Mouse (Mus musculus) E14TG2a.4 (cell line): ENCODE measurements at regions not wholly inside any gene's neighbourhood (a gene's known extent, or its start where the extent isn't known, plus 50 kb on each side); places are given as distances from the start of the nearest gene placed in this dataset.

Experiments used
- H3K27me3 ChIP-seq: 2 replicates; pipeline ENCODE4 v1.6.1; 2014; ENCODE audit warnings: low read length, control low read depth; ENCODE audit not compliant: insufficient read depth
- H3K36me3 ChIP-seq: 2 replicates; pipeline ENCODE4 v1.6.1; 2014; ENCODE audit warnings: low read length, control low read depth; ENCODE audit not compliant: insufficient read depth
- H3K4me1 ChIP-seq: replicated peaks from 2 replicates; pipeline ENCODE4 v1.6.1; 2014; ENCODE audit warnings: low read depth, low read length, control low read depth
- H3K4me3 ChIP-seq: replicated peaks from 2 replicates; pipeline ENCODE4 v1.5.1; 2014; ENCODE audit warnings: mild to moderate bottlenecking, low read length
- H3K9me3 ChIP-seq: 2 replicates; pipeline ENCODE4 v1.6.1; 2014; ENCODE audit warnings: low read length, control low read depth
- CTCF ChIP-seq: conservative IDR thresholded peaks from 2 replicates; pipeline ENCODE4 v1.5.1; 2014; ENCODE audit warnings: low read length
- NANOG ChIP-seq: IDR thresholded peaks from 2 replicates; pipeline ENCODE4 v1.6.1; 2014; ENCODE audit warnings: borderline replicate concordance, low read length, mixed read lengths
- POU5F1 ChIP-seq: IDR thresholded peaks from 2 replicates; pipeline ENCODE4 v1.6.1; 2014; ENCODE audit warnings: low read length, borderline replicate concordance

DNA sequence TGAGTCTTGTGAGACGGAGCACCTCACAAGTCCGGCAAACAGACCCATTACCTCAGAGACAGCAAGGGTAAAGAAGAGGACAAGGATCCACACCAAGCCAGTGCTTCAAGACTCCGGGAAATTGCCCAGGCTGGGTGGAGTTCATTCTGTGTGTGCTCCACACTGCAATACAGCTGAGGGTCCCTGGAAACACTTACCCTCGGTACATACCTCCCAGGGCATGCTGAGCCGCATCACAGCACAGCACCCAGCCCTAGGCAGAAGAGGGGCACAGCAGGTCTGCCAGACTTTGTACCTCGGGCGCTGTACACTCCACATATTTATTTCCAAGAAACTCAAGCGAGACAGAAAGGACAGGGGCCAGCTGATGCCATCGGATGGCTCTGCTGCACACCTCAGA is 54.5 kb upstream of the Cmc1 start:
- no peaks in the 10 kb centered on the region for H3K4me1 ChIP-seq
- no peaks in the 10 kb centered on the region for H3K27me3 ChIP-seq
- no peak overlapping the region for H3K4me3 ChIP-seq
- H3K9me3 ChIP-seq = peaks cover 40% of the 10 kb centered on the region
- H3K36me3 ChIP-seq = no peaks in the 10 kb centered on the region
- TF ChIP-seq CTCF (no peak), POU5F1 (no peak), NANOG (no peak)

DNA sequence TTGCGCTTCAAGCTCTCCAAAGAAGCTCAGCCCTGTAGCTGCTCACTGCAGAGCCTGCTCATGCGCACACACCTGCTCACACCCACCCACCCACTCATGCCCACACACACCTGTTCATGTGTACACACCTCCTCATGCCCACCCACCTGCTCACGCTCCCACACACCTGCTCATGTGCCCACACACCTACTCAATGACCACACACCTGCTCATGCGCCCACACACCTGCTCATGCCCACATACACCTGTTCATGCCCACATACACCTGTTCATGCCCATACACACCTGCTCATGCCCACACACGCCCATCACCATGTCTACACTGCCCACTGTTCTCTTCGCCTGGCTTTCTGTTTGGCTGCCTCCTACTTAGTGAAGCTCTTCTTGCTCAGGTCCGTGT is 56.5 kb upstream of the Cmc1 start:
- Histone ChIP-seq H3K36me3 (no peaks in the 10 kb centered on the region), H3K4me3 (no peak overlapping the region), H3K27me3 (no peaks in the 10 kb centered on the region), H3K4me1 (no peaks in the 10 kb centered on the region), H3K9me3 (peaks cover 41% of the 10 kb centered on the region)
- no peak for TF ChIP-seq CTCF
- no peak for TF ChIP-seq NANOG
- TF ChIP-seq POU5F1 = no peak

DNA sequence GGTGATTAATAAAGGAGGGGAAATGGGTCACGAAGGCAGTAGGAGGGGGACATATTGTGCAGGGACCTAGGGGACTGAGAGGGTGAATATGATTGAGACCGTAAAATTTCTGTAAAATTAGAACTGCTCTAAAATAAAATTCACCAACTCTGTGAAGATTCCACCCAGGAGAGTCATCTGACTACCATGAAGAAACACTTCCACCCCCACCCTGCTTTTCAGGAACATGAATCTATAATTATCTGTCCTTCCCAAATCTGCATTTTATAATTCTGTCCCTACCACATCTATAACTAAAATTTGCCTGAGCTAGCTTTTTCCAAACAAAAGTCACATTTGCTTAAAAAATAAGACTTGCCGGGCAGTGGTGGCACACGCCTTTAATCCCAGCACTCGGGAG is 69.7 kb upstream of the Cmc1 start:
- no peaks in the 10 kb centered on the region for H3K36me3 ChIP-seq
- no peak for TF ChIP-seq POU5F1
- TF ChIP-seq NANOG = no peak
- TF ChIP-seq CTCF = no peak
- peaks cover 10% of the 10 kb centered on the region for H3K9me3 ChIP-seq
- H3K4me1 ChIP-seq = no peaks in the 10 kb centered on the region
- H3K4me3 ChIP-seq = no peak overlapping the region
- no peaks in the 10 kb centered on the region; the same call in 1 of the 2 replicates for H3K27me3 ChIP-seq

DNA sequence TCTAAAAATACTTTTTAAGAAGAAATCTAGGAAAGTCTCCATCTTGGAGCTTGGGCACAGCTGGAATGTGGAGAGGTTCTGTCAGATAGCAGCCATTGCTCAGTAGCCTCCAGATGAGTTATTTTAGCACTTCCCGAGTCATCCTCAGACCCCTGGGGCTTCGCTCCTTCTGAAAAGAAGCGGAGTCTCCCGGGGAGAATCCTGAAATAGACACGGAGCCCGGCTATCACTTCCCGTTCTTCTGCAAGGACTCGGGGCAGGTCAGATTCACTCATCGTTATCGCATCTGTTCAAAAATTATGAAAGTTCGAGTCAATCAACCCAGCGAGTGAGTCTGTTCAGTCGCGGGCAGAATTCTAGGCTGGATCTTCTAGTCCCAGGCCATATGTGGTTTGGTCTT is 71.2 kb upstream of the Cmc1 start:
- Histone ChIP-seq H3K4me1 (no peaks in the 10 kb centered on the region), H3K36me3 (no peaks in the 10 kb centered on the region), H3K27me3 (no peaks in the 10 kb centered on the region; the same call in 1 of the 2 replicates), H3K9me3 (peaks cover 7% of the 10 kb centered on the region; the same call in 1 of the 2 replicates), H3K4me3 (no peak overlapping the region)
- no peak for TF ChIP-seq NANOG
- TF ChIP-seq CTCF = no peak
- TF ChIP-seq POU5F1 = no peak

DNA sequence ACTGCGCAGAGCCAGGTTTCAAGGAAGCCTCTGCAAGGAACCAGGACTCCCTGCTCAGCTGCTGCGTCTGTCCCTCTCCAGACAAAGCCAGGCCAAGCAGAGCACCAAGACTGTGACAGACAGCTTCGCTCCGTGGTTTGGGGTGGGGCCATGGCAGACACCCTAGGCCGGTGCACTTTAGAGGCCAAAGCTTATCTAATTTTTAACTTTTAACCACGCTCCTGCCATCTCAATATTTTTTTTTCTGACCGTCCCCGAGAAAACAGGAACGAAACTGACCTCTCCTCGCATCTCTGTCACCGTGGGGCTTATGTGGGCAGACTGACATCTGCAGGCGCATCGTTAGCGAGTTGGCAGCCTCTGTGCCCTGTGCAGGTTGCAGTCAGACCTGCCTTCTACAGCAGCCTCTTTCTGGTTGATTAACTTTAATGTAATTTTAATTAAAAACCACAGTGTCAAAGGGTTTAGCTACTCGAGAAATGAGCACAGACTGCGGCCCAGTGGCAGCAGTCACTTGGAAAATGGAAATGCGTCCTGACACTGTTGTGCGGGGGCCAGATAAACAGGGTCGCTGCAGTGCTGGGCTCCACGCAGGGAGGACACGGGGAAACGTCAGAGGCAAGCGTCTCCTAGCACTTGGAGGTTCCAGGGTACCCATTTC is 77.6 kb upstream of the Cmc1 start:
- H3K9me3 ChIP-seq = peaks cover 4% of the 10 kb centered on the region; the same call in 1 of the 2 replicates

DNA sequence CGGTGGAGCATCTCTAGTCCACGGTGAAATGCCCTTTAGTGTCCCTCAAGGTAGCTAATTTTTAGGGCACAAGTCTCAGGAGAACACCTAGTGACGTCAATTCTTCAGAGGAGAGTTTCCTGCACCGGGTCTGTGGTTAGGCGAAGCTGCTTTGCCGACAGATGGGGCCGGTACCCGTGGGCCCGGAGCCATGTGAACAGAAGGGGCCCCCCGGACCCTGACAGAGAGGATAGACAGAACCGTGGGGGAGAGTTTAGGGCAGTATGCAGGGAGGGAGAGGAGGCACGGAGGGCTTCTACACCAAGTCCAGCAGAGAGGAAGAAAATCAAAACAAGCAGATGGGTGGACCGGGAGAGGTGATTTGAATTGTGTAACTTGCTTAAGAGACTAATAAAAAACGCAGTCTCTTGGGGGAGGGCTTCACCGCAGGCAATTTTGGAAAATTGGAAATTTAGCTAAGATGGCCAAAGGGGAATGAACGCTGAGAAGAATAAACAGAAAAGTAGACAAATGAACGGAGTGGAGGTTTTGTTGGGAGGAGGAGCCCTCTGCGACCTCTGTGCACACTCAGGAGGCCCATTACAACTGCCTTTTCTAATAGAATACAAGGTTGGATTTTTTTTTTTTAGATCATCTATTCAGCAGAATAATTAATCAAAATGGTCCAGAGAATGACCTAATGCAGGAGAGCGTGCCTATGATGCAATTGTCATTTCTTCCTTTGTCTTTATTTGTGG is 78.9 kb upstream of the Cmc1 start:
- no peaks in the 10 kb centered on the region for H3K9me3 ChIP-seq
- TF ChIP-seq CTCF (no peak), NANOG (no peak), POU5F1 (no peak)
- no peaks in the 10 kb centered on the region for H3K36me3 ChIP-seq
- H3K27me3 ChIP-seq = no peaks in the 10 kb centered on the region
- H3K4me3 ChIP-seq = no peak overlapping the region
- H3K4me1 ChIP-seq = peaks cover 12% of the 10 kb centered on the region; the same call in 1 of the 2 replicates

More for the DNA sequence above, 77.6 kb upstream of the Cmc1 start:
- Histone ChIP-seq H3K4me1 (peaks cover 12% of the 10 kb centered on the region; the same call in 1 of the 2 replicates), H3K27me3 (no peaks in the 10 kb centered on the region), H3K36me3 (no peaks in the 10 kb centered on the region), H3K4me3 (no peak overlapping the region)
- TF ChIP-seq CTCF (no peak), POU5F1 (no peak), NANOG (no peak)

DNA sequence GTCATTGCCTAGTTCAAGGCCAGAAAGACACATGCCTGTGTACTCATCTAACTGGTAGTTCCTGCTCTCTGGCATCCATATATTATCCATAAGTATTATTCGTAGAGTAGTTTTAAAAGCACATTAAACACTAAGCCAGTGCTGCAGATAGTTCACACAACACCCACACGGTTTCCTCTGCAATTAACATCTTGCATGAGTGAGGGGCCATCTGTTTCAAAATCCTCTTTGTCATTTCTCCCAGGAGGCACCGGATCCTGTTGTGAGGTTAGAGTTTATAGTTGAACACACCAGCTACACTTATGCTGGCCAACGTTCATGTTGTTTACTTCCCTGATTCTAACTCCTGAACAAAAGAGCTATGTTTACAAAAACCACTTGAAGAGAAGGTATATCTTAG is 90.7 kb upstream of the Cmc1 start:
- peaks cover 12% of the 10 kb centered on the region for H3K9me3 ChIP-seq
- no peaks in the 10 kb centered on the region for H3K36me3 ChIP-seq
- H3K4me3 ChIP-seq = no peak overlapping the region
- no peaks in the 10 kb centered on the region for H3K4me1 ChIP-seq
- no peaks in the 10 kb centered on the region for H3K27me3 ChIP-seq
- TF ChIP-seq POU5F1 (no peak), NANOG (no peak)

DNA sequence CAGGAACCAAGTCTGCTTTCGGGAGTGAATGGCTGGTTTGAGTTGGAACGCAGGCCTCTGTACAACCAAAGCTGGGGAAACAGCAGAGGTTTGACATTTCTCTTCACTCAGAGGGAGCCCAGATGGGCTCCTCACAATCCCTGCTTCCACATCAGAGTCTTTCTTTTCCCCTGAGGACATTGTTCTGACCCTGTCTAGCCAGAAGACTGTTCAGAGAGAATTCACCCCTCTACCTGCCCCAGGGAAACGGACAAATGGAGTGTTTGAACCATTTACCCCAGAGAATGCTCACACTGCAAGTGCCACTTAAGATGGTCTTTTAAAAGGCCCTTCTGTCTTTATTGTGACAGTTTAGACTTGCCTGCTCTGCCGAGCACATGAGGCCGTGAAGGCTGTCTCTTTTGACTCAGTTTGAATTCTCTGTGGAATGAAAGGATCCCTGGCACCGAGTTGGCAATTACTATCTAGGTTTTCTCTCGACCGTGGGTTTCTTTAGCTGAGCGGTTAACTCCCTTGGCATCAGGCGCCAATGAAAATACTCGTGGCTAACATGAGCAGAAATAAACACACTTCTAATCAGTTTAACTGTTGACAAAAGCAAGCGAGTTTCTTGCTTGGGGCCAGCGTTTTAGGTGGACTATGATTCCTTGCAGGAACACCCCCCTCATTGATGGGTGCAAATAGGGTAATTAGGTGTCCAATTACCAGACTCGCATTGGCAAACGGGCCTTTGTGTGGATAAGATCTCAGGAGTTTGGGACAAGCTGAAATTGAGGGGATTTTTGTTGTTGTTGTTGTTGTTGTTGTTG is 97.0 kb upstream of the Cmc1 start:
- Histone ChIP-seq H3K4me3 (no peak overlapping the region), H3K4me1 (no peaks in the 10 kb centered on the region), H3K9me3 (peaks cover 17% of the 10 kb centered on the region), H3K27me3 (no peaks in the 10 kb centered on the region), H3K36me3 (no peaks in the 10 kb centered on the region)
- TF ChIP-seq POU5F1 = no peak
- no peak for TF ChIP-seq NANOG
- no peak for TF ChIP-seq CTCF
